ENCODE assay signal across 22 mouse cellular contexts in the genomic region with DNA sequence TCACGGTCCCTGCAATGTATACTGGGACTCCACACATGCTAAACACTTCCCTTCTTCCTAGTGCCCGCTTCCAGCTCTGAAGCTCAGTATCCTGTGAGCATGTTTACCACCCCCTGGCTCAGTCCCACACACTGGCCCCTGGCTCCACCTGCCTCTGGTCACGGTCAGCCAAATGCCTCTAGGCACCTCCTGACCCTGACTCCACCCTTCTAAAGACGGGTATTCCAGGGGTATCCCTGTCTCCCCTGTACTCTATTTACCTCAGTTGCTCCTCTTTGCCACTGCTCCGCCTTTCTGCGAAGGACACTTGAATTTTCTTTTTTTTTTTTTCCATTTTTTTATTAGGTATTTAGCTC. TPM values are rescaled to one million over a fixed set of nuclear protein-coding genes. Genes with fewer than 3 reads are reported as not detected.
A peak's percentile ranks its signal among the peaks of the same experiment; 100 is the strongest.
DNase-seq lines count a peak whose midpoint lies in the region; ATAC-seq and TF ChIP-seq lines count a peak whose summit lies in the region.
"Had no signal": no experiment of that assay in that cellular context is flagged by ENCODE, and none has a peak within 500 bp of the region (broad histone marks: within the 10 kb centered on the region; RNA-seq: fewer than 3 reads in every experiment).

No protein-coding gene starts in this region.

- no peaks in the 10 kb centered on the region for H3K79me3 ChIP-seq in C2C12 (ENCODE audit: low read depth)

- H3ac ChIP-seq in C2C12 (ENCODE audit: control insufficient read depth, insufficient read length, low read depth) = peak overlapping the region; percentile 4

- TF ChIP-seq RAD21 in MEL (IDR thresholded peaks at IDR 0.05; ENCODE audit: low read depth, low read length) = no peak

- no peak overlapping the region for H3K9ac ChIP-seq in heart, embryonic 13.5 days
- H3K9ac ChIP-seq in lung, embryonic 14.5 days = no peak overlapping the region
- peak overlapping the region; percentile 33; the same call in 1 of the 2 replicates for H3K9ac ChIP-seq in MEL (ENCODE audit: control insufficient read depth, low read depth, low read length, poor library complexity, severe bottlenecking)
- H3K9ac ChIP-seq: embryonic facial prominence, embryonic 13.5 days; hindbrain, embryonic 14.5 days had no signal

- H3K4me2 ChIP-seq in heart, embryonic 13.5 days = no peak overlapping the region
- H3K4me2 ChIP-seq in lung, embryonic 14.5 days = no peak overlapping the region
- H3K4me2 ChIP-seq: embryonic facial prominence, embryonic 13.5 days; heart, embryonic 11.5 days; hindbrain, embryonic 14.5 days had no signal

- no peak for ATAC-seq in heart, embryonic 13.5 days (ENCODE audit: extremely low read depth, insufficient number of reproducible peaks, low FRiP score, low TSS enrichment)
- no peak for ATAC-seq in lung, embryonic 14.5 days (ENCODE audit: insufficient read depth)
- no peak for ATAC-seq in CD4-positive, CD25-positive, alpha-beta regulatory T cell, adult 4 months
- ATAC-seq: activated CD4-positive, CD25-positive, alpha-beta regulatory T cell, adult 4 months; forebrain, embryonic 14.5 days; Patski had no signal

- WGBS in heart, embryonic 13.5 days = 83% methylated on average over 6 of the region's 6 CpGs
- 73% methylated on average over 6 of the region's 6 CpGs for WGBS in lung, embryonic 14.5 days

- DNase-seq in heart, adult 18-20 months = no peak
- DNase-seq in lung, embryonic 14.5 days = no peak
- no peak for DNase-seq in lung, adult 18-20 months
- no peak for DNase-seq in MEL (ENCODE audit: low read depth, low spot score)
- DNase-seq in spleen, adult 18-20 months = no peak
- DNase-seq: adrenal gland, postnatal 14 days; cerebellum, adult 18-20 months; cerebellum, adult 9-11 months; cerebellum, postnatal 36 days; gastrocnemius, adult 2 months; gastrocnemius, postnatal 25 days had no signal

- H3K79me2 ChIP-seq in C2C12 (ENCODE audit: control insufficient read depth, insufficient read depth) (peaks cover 39% of the 10 kb centered on the region), MEL (ENCODE audit: control insufficient read depth, insufficient read depth, low read length, poor library complexity) (peaks cover 27% of the 10 kb centered on the region)

- TF ChIP-seq POLR2A in MEL (IDR thresholded peaks at IDR 0.05; ENCODE audit: control insufficient read depth in 1 of 2, insufficient read depth in 1 of 2, low read depth in 1 of 2, low read length in 2 of 2, poor library complexity in 1 of 2) = peak in 1 of 2 experiments; percentile 6; a peak in 1 of 4 replicates

- H3K9me3 ChIP-seq in heart, embryonic 13.5 days = no peaks in the 10 kb centered on the region
- H3K9me3 ChIP-seq in lung, embryonic 14.5 days (ENCODE audit: low read depth, low read length) = no peaks in the 10 kb centered on the region
- no peaks in the 10 kb centered on the region for H3K9me3 ChIP-seq in MEL (replicated peaks; ENCODE audit: insufficient read depth, low read length)
- H3K9me3 ChIP-seq: embryonic facial prominence, embryonic 13.5 days; forebrain, embryonic 10.5 days; hindbrain, embryonic 10.5 days had no signal

- H3K4me1 ChIP-seq in heart, embryonic 13.5 days = peaks cover 78% of the 10 kb centered on the region
- peaks cover 11% of the 10 kb centered on the region for H3K4me1 ChIP-seq in lung, embryonic 14.5 days (ENCODE audit: insufficient read depth)
- peaks cover 36 to 84% of the 10 kb centered on the region in 2 experiments for H3K4me1 ChIP-seq in MEL (ENCODE audit: control insufficient read depth in 1 of 2, insufficient read depth in 2 of 2, low read length in 2 of 2)
- H3K4me1 ChIP-seq: embryonic facial prominence, embryonic 13.5 days had no signal

- no peak for TF ChIP-seq EP300 in MEL (IDR thresholded peaks at IDR 0.05; ENCODE audit: low read depth in 1 of 2, low read length in 2 of 2)

- no peaks in the 10 kb centered on the region for H3K36me3 ChIP-seq in heart, embryonic 13.5 days
- no peaks in the 10 kb centered on the region for H3K36me3 ChIP-seq in lung, embryonic 14.5 days (ENCODE audit: insufficient read depth)
- H3K36me3 ChIP-seq in C2C12 (ENCODE audit: control insufficient read depth, insufficient read depth) = no peaks in the 10 kb centered on the region
- peaks cover 0 to 67% of the 10 kb centered on the region in 2 experiments; a peak in 2 of 4 replicates for H3K36me3 ChIP-seq in MEL (ENCODE audit: control insufficient read depth in 1 of 2, insufficient read depth in 2 of 2, low read length in 2 of 2)
- H3K36me3 ChIP-seq: embryonic facial prominence, embryonic 13.5 days; forebrain, embryonic 10.5 days; hindbrain, embryonic 10.5 days had no signal

- peak overlapping the region; percentile 12; the same call in 1 of the 2 replicates for H3K27ac ChIP-seq in heart, embryonic 13.5 days (replicated peaks)
- H3K27ac ChIP-seq in lung, embryonic 14.5 days (ENCODE audit: low read depth) = peak overlapping the region; percentile 55
- peak overlapping the region; percentile 92; the same call in 1 of the 2 replicates for H3K27ac ChIP-seq in MEL (ENCODE audit: control insufficient read depth, low read depth, low read length)
- H3K27ac ChIP-seq: embryonic facial prominence, embryonic 13.5 days; gastrocnemius, adult 2 months; hindbrain, embryonic 10.5 days; hindbrain, embryonic 14.5 days had no signal

- no peak overlapping the region for H3K4me3 ChIP-seq in heart, embryonic 13.5 days
- H3K4me3 ChIP-seq in lung, embryonic 14.5 days (ENCODE audit: low read depth, low read length) = no peak overlapping the region
- no peak overlapping the region for H3K4me3 ChIP-seq in C2C12 (ENCODE audit: insufficient read depth, poor library complexity, severe bottlenecking)
- no peak overlapping the region; a peak in 1 of 4 replicates for H3K4me3 ChIP-seq in MEL (ENCODE audit: control insufficient read depth in 1 of 2, insufficient read depth in 1 of 2, low read depth in 2 of 2, low read length in 2 of 2)
- H3K4me3 ChIP-seq: embryonic facial prominence, embryonic 13.5 days; forebrain, embryonic 10.5 days; gastrocnemius, adult 2 months; hindbrain, embryonic 10.5 days had no signal

- no peak for TF ChIP-seq CTCF in lung, embryonic 14.5 days (IDR thresholded peaks at IDR 0.05; ENCODE audit: low read depth)
- no peak for TF ChIP-seq CTCF in C2C12 (IDR thresholded peaks at IDR 0.05; ENCODE audit: control insufficient read depth, insufficient read depth, insufficient read length)
- no peak for TF ChIP-seq CTCF in MEL (IDR thresholded peaks at IDR 0.05 in 2 of 3, conservative IDR thresholded peaks at IDR 0.05 in 1 of 3; ENCODE audit: control insufficient read depth in 1 of 3, insufficient read depth in 1 of 3, low read depth in 2 of 3, low read length in 3 of 3, poor library complexity in 1 of 3, severe bottlenecking in 1 of 3)

- no peaks in the 10 kb centered on the region for H3K27me3 ChIP-seq in heart, embryonic 13.5 days (replicated peaks)
- no peaks in the 10 kb centered on the region for H3K27me3 ChIP-seq in lung, embryonic 14.5 days (ENCODE audit: insufficient read depth, low read length)
- H3K27me3 ChIP-seq in C2C12 (ENCODE audit: control insufficient read depth, insufficient read depth, insufficient read length) (no peaks in the 10 kb centered on the region), MEL (ENCODE audit: control insufficient read depth in 1 of 2, insufficient read depth in 2 of 2, low read length in 2 of 2) (no peaks in the 10 kb centered on the region)
- H3K27me3 ChIP-seq: embryonic facial prominence, embryonic 13.5 days; Patski had no signal

TF ChIP-seq in C2C12, 6 proteins besides CTCF, POLR2A, EP300 and RAD21:
- TF ChIP-seq MYOD1 (IDR thresholded peaks at IDR 0.05; ENCODE audit: control insufficient read depth, insufficient read length, low read depth) (no peak), CEBPB (IDR thresholded peaks at IDR 0.05; ENCODE audit: low read depth) (no peak), MAX (IDR thresholded peaks at IDR 0.05) (no peak), USF1 (IDR thresholded peaks at IDR 0.05; ENCODE audit: low read depth) (no peak), MYOG (IDR thresholded peaks at IDR 0.05; ENCODE audit: control insufficient read depth, extremely low read depth, insufficient read length) (no peak), FOSL1 (IDR thresholded peaks at IDR 0.05; ENCODE audit: insufficient read depth, low read length, poor library complexity, severe bottlenecking) (no peak)
TF ChIP-seq in C2C12: peak in this region for 0.

TF ChIP-seq in MEL, 35 proteins besides CTCF, POLR2A, EP300 and RAD21:
- TF ChIP-seq ETS1 (IDR thresholded peaks at IDR 0.05; ENCODE audit: low read depth, low read length) = no peak
- no peak for TF ChIP-seq TBP (IDR thresholded peaks at IDR 0.05; ENCODE audit: low read depth, low read length)
- TF ChIP-seq NRF1 (IDR thresholded peaks at IDR 0.05; ENCODE audit: insufficient read depth, low read depth, low read length, poor library complexity, severe bottlenecking) = no peak
- TF ChIP-seq GATA1 (IDR thresholded peaks at IDR 0.05; ENCODE audit: low read depth, low read length) = no peak
- no peak for TF ChIP-seq MXI1 (IDR thresholded peaks at IDR 0.05; ENCODE audit: low read depth, low read length)
- no peak for TF ChIP-seq HCFC1 (IDR thresholded peaks at IDR 0.05; ENCODE audit: low read depth, low read length)
TF ChIP-seq in MEL: peak in this region for 0.

RNA-seq across cellular contexts. Expression of a gene that starts 31.7 kb away (rescaled TPM):
- polyA plus RNA-seq in heart, embryonic 13.5 days (2015; fragmentation: Nextera tagmentation; extraction: Ambion mirVana) = 120 and 122 TPM in 2 replicates
- total RNA-seq in heart, adult 18-20 months (2021) = 10 to 100 TPM; 42.2 to 42.9 TPM
- 128 and 135 TPM in 2 replicates for polyA plus RNA-seq in lung, embryonic 14.5 days (2014; fragmentation: Nextera tagmentation; extraction: Ambion mirVana)
- 105 TPM for polyA plus RNA-seq in C2C12 (2012; fragmentation: generic; extraction: Trizol)
- total RNA-seq in MEL (2012; rRNA removed) = 13.5 and 20.3 TPM in 2 replicates
- polyA plus RNA-seq in MEL (2012; ENCODE audit: insufficient read depth in 1 of 2, insufficient read length in 2 of 2, low read depth in 1 of 2, low replicate concordance in 2 of 2, missing spikeins in 1 of 2) = 10 to 100 TPM in 1 of 2 experiments, not detected in 1; 24.5 TPM
- 10 to 100 TPM; 20.2 to 25.8 TPM for polyA plus RNA-seq in CD4-positive, CD25-positive, alpha-beta regulatory T cell, adult 4 months (2017; shearing (Covaris generic))

Comparison
In these comparisons a context has a peak if more than half of its experiments do, and no peak if none do; other contexts are left out.
1. H3K27ac ChIP-seq: peak in every context shown above with its lines; median percentile 92 in MEL; 55 in lung, embryonic 14.5 days; 12 in heart, embryonic 13.5 days.